Mouse (Mus musculus): ENCODE results near the gene Cnih1. TPM values are rescaled to one million over a fixed set of nuclear protein-coding genes. Genes with fewer than 3 reads are reported as not detected.

Cnih1 gene
- 169 and 171 TPM in 2 replicates for polyA plus RNA-seq (2015; fragmentation: Nextera tagmentation; extraction: Ambion mirVana)

- peak within 1 kb of the TSS; percentile 96 for H3K4me3 ChIP-seq (ENCODE audit: low read length)
- peak; percentile 97 for ATAC-seq (ENCODE audit: low read depth)
- H3K9me3 ChIP-seq (ENCODE audit: control insufficient read depth, low read length) = no peaks in the 10 kb centered on the region
- peaks cover 13% of the 10 kb centered on the region; the same call in 1 of the 2 replicates for H3K4me1 ChIP-seq (replicated peaks; ENCODE audit: control insufficient read depth, insufficient read depth, low read length)
- peak within 1 kb of the TSS; percentile 61 for H3K4me2 ChIP-seq (ENCODE audit: low read depth, low read length)
- peak within 1 kb of the TSS; percentile 96 for H3K9ac ChIP-seq (ENCODE audit: low read length)
- no peaks in the 10 kb centered on the region for H3K36me3 ChIP-seq (ENCODE audit: control insufficient read depth, insufficient read depth, low read length)
- WGBS = 0% methylated on average over 73 of the region's 86 CpGs
- H3K27me3 ChIP-seq (ENCODE audit: control insufficient read depth, insufficient read depth, low read depth, low read length) = no peaks in the 10 kb centered on the region
- H3K27ac ChIP-seq (ENCODE audit: low read length) = peak within 1 kb of the TSS; percentile 97
Observed at GRCm38 (mm10) chr14:46787787-46788504, at the start of gene Cnih1. TSS of gene Cnih1 (minus strand) at chr14:46788411.

- H3K4me1 ChIP-seq (replicated peaks; ENCODE audit: control insufficient read depth, insufficient read depth, low read length) = peaks cover 9% of the 10 kb centered on the region
- no peaks in the 10 kb centered on the region for H3K9me3 ChIP-seq (ENCODE audit: control insufficient read depth, low read length)
- peak overlapping the region; percentile 71 for H3K4me2 ChIP-seq (ENCODE audit: low read depth, low read length)
- peak; percentile 68; the same call in 1 of the 2 replicates for ATAC-seq (ENCODE audit: low read depth)
- H3K4me3 ChIP-seq (ENCODE audit: low read length) = peak overlapping the region; percentile 90
- H3K36me3 ChIP-seq (ENCODE audit: control insufficient read depth, insufficient read depth, low read length) = no peaks in the 10 kb centered on the region
- no peaks in the 10 kb centered on the region for H3K27me3 ChIP-seq (ENCODE audit: control insufficient read depth, insufficient read depth, low read depth, low read length)
- 5% methylated on average over 39 of the region's 40 CpGs for WGBS
- peak overlapping the region; percentile 76 for H3K27ac ChIP-seq (ENCODE audit: low read length)
- peak overlapping the region; percentile 92 for H3K9ac ChIP-seq (ENCODE audit: low read length)
Observed at GRCm38 (mm10) chr14:46832354-46833272, 44.4 kb upstream of the Cnih1 start.

GRCm38 (mm10) chr14:46831837-46832333, 43.7 kb upstream of the Cnih1 start, which contains the start of gene Cgrrf1:
TSS of gene Cgrrf1 (plus strand) at chr14:46832125.
- peak; percentile 99 for ATAC-seq (ENCODE audit: low read depth)
- no peaks in the 10 kb centered on the region for H3K36me3 ChIP-seq (ENCODE audit: control insufficient read depth, insufficient read depth, low read length)
- H3K27me3 ChIP-seq (ENCODE audit: control insufficient read depth, insufficient read depth, low read depth, low read length) = no peaks in the 10 kb centered on the region
- peak within 1 kb of the TSS; percentile 90 for H3K27ac ChIP-seq (ENCODE audit: low read length)
- no peaks in the 10 kb centered on the region for H3K9me3 ChIP-seq (ENCODE audit: control insufficient read depth, low read length)
- WGBS = under 1% methylated on average over 32 of the region's 32 CpGs
- H3K9ac ChIP-seq (ENCODE audit: low read length) = peak within 1 kb of the TSS; percentile 92
- peak within 1 kb of the TSS; percentile 71 for H3K4me2 ChIP-seq (ENCODE audit: low read depth, low read length)
- H3K4me1 ChIP-seq (replicated peaks; ENCODE audit: control insufficient read depth, insufficient read depth, low read length) = peaks cover 9% of the 10 kb centered on the region; the same call in 1 of the 2 replicates
- peak within 1 kb of the TSS; percentile 90 for H3K4me3 ChIP-seq (ENCODE audit: low read length)

- Histone ChIP-seq H3K9ac (ENCODE audit: low read length) (peak overlapping the region; percentile 92), H3K4me1 (replicated peaks; ENCODE audit: control insufficient read depth, insufficient read depth, low read length) (peaks cover 9% of the 10 kb centered on the region; the same call in 1 of the 2 replicates), H3K36me3 (ENCODE audit: control insufficient read depth, insufficient read depth, low read length) (no peaks in the 10 kb centered on the region), H3K9me3 (ENCODE audit: control insufficient read depth, low read length) (no peaks in the 10 kb centered on the region), H3K4me2 (ENCODE audit: low read depth, low read length) (peak overlapping the region; percentile 71), H3K4me3 (ENCODE audit: low read length) (peak overlapping the region; percentile 90), H3K27ac (ENCODE audit: low read length) (peak overlapping the region; percentile 90), H3K27me3 (ENCODE audit: control insufficient read depth, insufficient read depth, low read depth, low read length) (no peaks in the 10 kb centered on the region)
- WGBS = under 1% methylated on average over 4 of the region's 4 CpGs
- ATAC-seq (ENCODE audit: low read depth) = no peak
Observed at GRCm38 (mm10) chr14:46831295-46831694, 43.1 kb upstream of the Cnih1 start.

- Histone ChIP-seq H3K9ac (ENCODE audit: low read length) (no peak overlapping the region), H3K4me1 (replicated peaks; ENCODE audit: control insufficient read depth, insufficient read depth, low read length) (peaks cover 4% of the 10 kb centered on the region; the same call in 1 of the 2 replicates), H3K4me2 (ENCODE audit: low read depth, low read length) (no peak overlapping the region), H3K27ac (ENCODE audit: low read length) (no peak overlapping the region), H3K36me3 (ENCODE audit: control insufficient read depth, insufficient read depth, low read length) (no peaks in the 10 kb centered on the region), H3K4me3 (ENCODE audit: low read length) (no peak overlapping the region), H3K27me3 (ENCODE audit: control insufficient read depth, insufficient read depth, low read depth, low read length) (peaks cover 3% of the 10 kb centered on the region), H3K9me3 (ENCODE audit: control insufficient read depth, low read length) (no peaks in the 10 kb centered on the region)
- no peak for ATAC-seq (ENCODE audit: low read depth)
- WGBS = 57% methylated on average over 1 of the region's 1 CpGs
Observed at GRCm38 (mm10) chr14:46827430-46827829, 39.2 kb upstream of the Cnih1 start.

- no peaks in the 10 kb centered on the region for H3K9me3 ChIP-seq (ENCODE audit: control insufficient read depth, low read length)
- H3K4me1 ChIP-seq (replicated peaks; ENCODE audit: control insufficient read depth, insufficient read depth, low read length) = peaks cover 12% of the 10 kb centered on the region
- no peak overlapping the region for H3K9ac ChIP-seq (ENCODE audit: low read length)
- 62% methylated on average over 2 of the region's 2 CpGs for WGBS
- H3K27me3 ChIP-seq (ENCODE audit: control insufficient read depth, insufficient read depth, low read depth, low read length) = peaks cover 3% of the 10 kb centered on the region
- ATAC-seq (ENCODE audit: low read depth) = no peak
- no peak overlapping the region for H3K4me2 ChIP-seq (ENCODE audit: low read depth, low read length)
- H3K4me3 ChIP-seq (ENCODE audit: low read length) = no peak overlapping the region
- H3K27ac ChIP-seq (ENCODE audit: low read length) = no peak overlapping the region
- H3K36me3 ChIP-seq (ENCODE audit: control insufficient read depth, insufficient read depth, low read length) = no peaks in the 10 kb centered on the region
Observed at GRCm38 (mm10) chr14:46823996-46824395, 35.8 kb upstream of the Cnih1 start.

- H3K9me3 ChIP-seq (ENCODE audit: control insufficient read depth, low read length) = no peaks in the 10 kb centered on the region
- peaks cover 12% of the 10 kb centered on the region for H3K4me1 ChIP-seq (replicated peaks; ENCODE audit: control insufficient read depth, insufficient read depth, low read length)
- ATAC-seq (ENCODE audit: low read depth) = peak; percentile 98
- H3K36me3 ChIP-seq (ENCODE audit: control insufficient read depth, insufficient read depth, low read length) = peaks cover 3% of the 10 kb centered on the region; the same call in 1 of the 2 replicates
- peak within 1 kb of the TSS; percentile 76 for H3K4me2 ChIP-seq (ENCODE audit: low read depth, low read length)
- WGBS = under 1% methylated on average over 65 of the region's 65 CpGs
- H3K27me3 ChIP-seq (ENCODE audit: control insufficient read depth, insufficient read depth, low read depth, low read length) = peaks cover 3% of the 10 kb centered on the region
- peak within 1 kb of the TSS; percentile 95 for H3K9ac ChIP-seq (ENCODE audit: low read length)
- peak within 1 kb of the TSS; percentile 97 for H3K27ac ChIP-seq (ENCODE audit: low read length)
- peak within 1 kb of the TSS; percentile 77 for H3K4me3 ChIP-seq (ENCODE audit: low read length)
Observed at GRCm38 (mm10) chr14:46821873-46822716, 33.9 kb upstream of the Cnih1 start, which contains the start of gene Gmfb. TSS of gene Gmfb (minus strand) at chr14:46822242.

GRCm38 (mm10) chr14:46821271-46821872, 33.2 kb upstream of the Cnih1 start:
- Histone ChIP-seq H3K4me2 (ENCODE audit: low read depth, low read length) (peak overlapping the region; percentile 76), H3K9me3 (ENCODE audit: control insufficient read depth, low read length) (no peaks in the 10 kb centered on the region), H3K27me3 (ENCODE audit: control insufficient read depth, insufficient read depth, low read depth, low read length) (peaks cover 3% of the 10 kb centered on the region), H3K27ac (ENCODE audit: low read length) (peak overlapping the region; percentile 97), H3K9ac (ENCODE audit: low read length) (peak overlapping the region; percentile 95), H3K4me1 (replicated peaks; ENCODE audit: control insufficient read depth, insufficient read depth, low read length) (peaks cover 12% of the 10 kb centered on the region), H3K4me3 (ENCODE audit: low read length) (peak overlapping the region; percentile 77), H3K36me3 (ENCODE audit: control insufficient read depth, insufficient read depth, low read length) (peaks cover 8% of the 10 kb centered on the region)
- WGBS = under 1% methylated on average over 11 of the region's 11 CpGs
- peak; percentile 10; the same call in 1 of the 2 replicates for ATAC-seq (ENCODE audit: low read depth)
